Mouse (Mus musculus) ES-Bruce4 (cell line): ENCODE measurements around the gene Plekhm1. TPM values are rescaled to one million over a fixed set of nuclear protein-coding genes. Genes with fewer than 3 reads are reported as not detected.

Experiments used
- H3K27ac ChIP-seq: 2 replicates; pipeline ENCODE4 v1.5.1; 2012; ENCODE audit warnings: low read length, inconsistent platforms; ENCODE audit not compliant: insufficient read depth
- H3K27me3 ChIP-seq: 2 replicates; pipeline ENCODE4 v1.6.1; 2012; ENCODE audit warnings: mild to moderate bottlenecking, low read length, inconsistent platforms; ENCODE audit not compliant: control insufficient read depth, poor library complexity, insufficient read depth, severe bottlenecking
- H3K36me3 ChIP-seq: 2 replicates; pipeline ENCODE4 v1.6.1; 2012; ENCODE audit warnings: inconsistent platforms, mild to moderate bottlenecking, low read length, moderate library complexity; ENCODE audit not compliant: control insufficient read depth, poor library complexity, insufficient read depth, severe bottlenecking
- H3K4me1 ChIP-seq: one replicate; pipeline ENCODE4 v1.8.1; 2011; ENCODE audit warnings: low read length; ENCODE audit not compliant: control insufficient read depth, insufficient read depth
- H3K4me3 ChIP-seq: 2 replicates; pipeline ENCODE4 v1.5.1; 2011; ENCODE audit warnings: low read depth, mild to moderate bottlenecking, low read length
- H3K9ac ChIP-seq: 2 replicates; pipeline ENCODE4 v1.6.1; 2012; ENCODE audit warnings: low read depth, mild to moderate bottlenecking, inconsistent platforms; ENCODE audit not compliant: poor library complexity, severe bottlenecking
- H3K9me3 ChIP-seq: replicated peaks from 2 replicates; pipeline ENCODE4 v1.6.1; 2012; ENCODE audit warnings: mild to moderate bottlenecking, low read length, inconsistent platforms; ENCODE audit not compliant: control insufficient read depth, poor library complexity, insufficient read depth, severe bottlenecking
- CTCF ChIP-seq: IDR thresholded peaks from one replicate; pipeline ENCODE4 v1.8.1; 2011; ENCODE audit warnings: low read depth, low read length
- EP300 ChIP-seq: IDR thresholded peaks from 2 replicates; pipeline ENCODE4 v1.6.1; 2011; ENCODE audit warnings: low read depth, low read length; ENCODE audit not compliant: insufficient read depth
- POLR2A ChIP-seq: IDR thresholded peaks from one replicate; pipeline ENCODE4 v1.8.1; 2011; ENCODE audit warnings: low read length; ENCODE audit not compliant: insufficient read depth
- polyA plus RNA-seq: library from polyadenylated mRNA; stranded (reverse); fragments of >200 nt; gene quantifications from 2 replicates; pipeline ENCODE4 v1.2.4, GENCODE M21; 2011; ENCODE audit warnings: low read depth; ENCODE audit not compliant: missing spikeins, insufficient read depth, insufficient read length

The Plekhm1 gene
- polyA plus RNA-seq, 1 experiment, result 22.0 TPM

DNA sequence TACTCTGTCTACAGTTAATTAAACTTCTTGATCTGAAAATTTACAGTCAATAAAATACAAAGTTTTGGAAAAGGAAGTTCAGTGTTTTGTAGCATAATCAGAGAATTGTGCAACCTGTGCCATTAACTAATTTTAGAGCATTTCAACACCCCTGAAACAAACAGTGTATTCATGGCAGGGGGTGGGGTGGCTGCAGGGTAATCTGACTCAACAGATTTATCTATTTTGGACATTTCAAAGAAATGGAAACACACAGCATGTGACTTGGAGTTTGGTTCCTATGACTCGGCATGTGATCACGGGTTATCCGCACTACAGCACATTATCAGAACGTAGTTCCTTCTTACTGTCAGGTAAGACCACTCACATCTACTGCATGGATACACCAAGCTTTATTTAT, 12.5 kb downstream of the Plekhm1 start:
- Histone ChIP-seq H3K27me3 (no peaks in the 10 kb centered on the region), H3K36me3 (peaks cover 58% of the 10 kb centered on the region), H3K27ac (no peak overlapping the region)

DNA sequence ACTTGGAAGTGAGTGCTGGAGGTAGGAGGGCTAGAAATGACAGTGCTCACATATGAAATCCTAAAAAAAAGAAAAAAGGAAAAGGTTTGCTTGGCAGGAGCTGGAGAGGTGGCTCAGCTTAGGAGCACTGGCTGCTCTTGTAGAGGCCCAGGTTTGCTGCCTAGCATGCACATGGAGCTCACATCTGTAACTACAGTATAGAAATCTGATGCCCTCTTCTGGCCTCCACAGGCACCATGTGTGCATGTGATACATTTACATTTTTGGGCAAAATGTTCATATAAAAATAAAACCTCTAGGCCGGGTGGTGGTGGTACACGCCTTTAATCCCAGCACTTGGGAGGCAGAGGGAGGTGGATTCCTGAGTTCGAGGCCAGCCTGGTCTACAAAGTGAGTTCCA, 13.4 kb downstream of the Plekhm1 start:
- H3K36me3 ChIP-seq, result peaks cover 63% of the 10 kb centered on the region
- H3K27me3 ChIP-seq, result no peaks in the 10 kb centered on the region
- no peak overlapping the region for H3K4me3 ChIP-seq
- no peak overlapping the region for H3K27ac ChIP-seq
- H3K9me3 ChIP-seq, result no peaks in the 10 kb centered on the region
- H3K4me1 ChIP-seq, result no peaks in the 10 kb centered on the region
- H3K9ac ChIP-seq, result no peak overlapping the region
- no peak for TF ChIP-seq POLR2A
- no peak for TF ChIP-seq CTCF
- no peak for TF ChIP-seq EP300

More for the DNA sequence above, 12.5 kb downstream of the Plekhm1 start:
- H3K9ac ChIP-seq, result no peak overlapping the region
- TF ChIP-seq CTCF, result no peak
- TF ChIP-seq EP300, result no peak
- no peak for TF ChIP-seq POLR2A
- H3K4me1 ChIP-seq, result no peaks in the 10 kb centered on the region
- no peak overlapping the region for H3K4me3 ChIP-seq
- H3K9me3 ChIP-seq, result 0 out of 2 replicates have a peak, but pooled peaks cover 4% of the 10 kb centered on the region

DNA sequence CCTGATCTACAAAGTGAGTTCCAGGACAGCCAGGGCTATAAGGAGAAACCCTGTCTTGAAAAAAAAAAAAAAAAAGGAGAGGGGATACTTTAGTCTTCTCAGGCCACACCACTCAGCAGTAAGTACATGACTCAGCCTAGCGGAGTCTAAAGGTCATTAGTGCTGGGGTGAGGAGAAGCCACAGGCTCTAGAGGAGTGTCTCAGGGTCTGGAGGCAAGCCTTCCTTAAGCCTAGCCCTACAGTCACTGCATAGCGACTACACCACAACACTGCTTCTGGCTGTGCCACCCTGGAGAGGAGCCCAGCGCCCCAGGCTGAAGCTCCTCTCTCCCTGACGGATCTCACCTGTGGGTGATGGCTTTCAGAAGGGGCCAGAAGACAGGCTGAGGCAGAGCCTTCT, 15.8 kb downstream of the Plekhm1 start:
- Histone ChIP-seq H3K4me1 (no peaks in the 10 kb centered on the region), H3K9me3 (no peaks in the 10 kb centered on the region), H3K27me3 (no peaks in the 10 kb centered on the region), H3K36me3 (peaks cover 74% of the 10 kb centered on the region), H3K27ac (no peak overlapping the region), H3K4me3 (no peak overlapping the region), H3K9ac (no peak overlapping the region)
- TF ChIP-seq EP300 (no peak), POLR2A (no peak), CTCF (no peak)

DNA sequence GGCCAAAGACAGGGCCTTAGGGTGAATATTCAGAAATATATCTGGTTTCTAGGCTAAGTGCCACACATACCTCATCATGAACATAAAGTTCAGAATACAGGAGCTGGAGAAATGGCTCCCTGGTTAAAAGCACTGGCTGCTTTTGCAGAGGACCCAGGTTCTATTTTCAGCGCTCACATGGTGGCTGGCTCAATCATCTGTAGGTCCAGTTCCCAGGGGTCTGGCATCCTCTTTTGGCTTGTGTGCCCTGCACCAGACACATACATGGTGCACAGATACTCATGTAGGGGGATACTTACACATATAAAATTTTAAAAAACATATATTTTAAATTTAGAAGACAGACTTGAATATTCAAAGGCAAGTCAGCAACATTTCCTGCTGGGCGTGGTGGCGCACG, 16.3 kb downstream of the Plekhm1 start:
- no peaks in the 10 kb centered on the region for H3K9me3 ChIP-seq
- H3K36me3 ChIP-seq, result peaks cover 74% of the 10 kb centered on the region
- TF ChIP-seq EP300 (no peak), POLR2A (no peak), CTCF (no peak)
- no peaks in the 10 kb centered on the region for H3K27me3 ChIP-seq
- H3K4me1 ChIP-seq, result no peaks in the 10 kb centered on the region
- H3K4me3 ChIP-seq, result no peak overlapping the region
- H3K9ac ChIP-seq, result no peak overlapping the region
- no peak overlapping the region for H3K27ac ChIP-seq

- Histone ChIP-seq H3K4me1 (no peaks in the 10 kb centered on the region), H3K27ac (no peak overlapping the region), H3K9ac (no peak overlapping the region), H3K27me3 (no peaks in the 10 kb centered on the region), H3K9me3 (no peaks in the 10 kb centered on the region), H3K4me3 (no peak overlapping the region), H3K36me3 (peaks cover 77% of the 10 kb centered on the region)
- TF ChIP-seq EP300 (no peak), CTCF (no peak), POLR2A (no peak)
These were observed 17.9 kb downstream of the Plekhm1 start for GRCm38 (mm10) chr11:103394604-103395003.

DNA sequence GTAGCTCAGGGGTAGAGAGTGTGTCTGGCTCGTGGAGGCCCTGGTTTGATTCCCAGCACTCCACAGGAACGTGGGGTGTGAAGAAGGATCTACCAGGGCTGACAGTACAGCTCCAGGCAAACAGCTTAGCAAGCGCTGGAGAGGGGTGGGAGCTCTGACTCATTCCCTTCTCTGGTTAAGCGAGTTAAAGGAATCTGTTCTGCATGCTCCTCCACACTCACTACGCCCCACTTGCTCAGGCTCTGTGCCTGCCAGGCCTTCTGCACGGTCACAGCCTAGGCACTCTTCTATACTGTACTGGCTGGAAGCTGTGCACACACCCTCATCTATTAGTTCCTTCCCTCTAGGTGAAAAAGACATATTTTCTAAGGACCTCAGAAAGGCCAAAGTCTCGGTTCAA, 18.5 kb downstream of the Plekhm1 start:
- peaks cover 80% of the 10 kb centered on the region for H3K36me3 ChIP-seq
- no peaks in the 10 kb centered on the region for H3K9me3 ChIP-seq
- H3K27me3 ChIP-seq, result no peaks in the 10 kb centered on the region
- TF ChIP-seq CTCF (no peak), EP300 (no peak), POLR2A (no peak)
- H3K4me1 ChIP-seq, result no peaks in the 10 kb centered on the region
- H3K4me3 ChIP-seq, result no peak overlapping the region
- no peak overlapping the region for H3K27ac ChIP-seq
- H3K9ac ChIP-seq, result no peak overlapping the region
